Mouse (Mus musculus) splenic B cell, adult 2 months (primary cell): Measurements from ENCODE around the gene Ppp1r12b.
A peak's percentile ranks its signal among the peaks of the same experiment; 100 is the strongest.
"Not testable (repeated sequence)": the region's sequence is repeated elsewhere in the genome, so short reads cannot be mapped to it uniquely, and the experiment has no call there.

ENCODE experiments used
- DNase-seq: peaks from one replicate; pipeline ENCODE4 v3.0.0-alpha.2; 2011; ENCODE audit warnings: low read depth, low spot score
- H3K27me3 ChIP-seq: 2 replicates; pipeline ENCODE4 v1.6.1; 2012; ENCODE audit warnings: mild to moderate bottlenecking, low read length, moderate library complexity, mixed read lengths; ENCODE audit not compliant: control insufficient read depth, poor library complexity, insufficient read depth, severe bottlenecking
- H3K36me3 ChIP-seq: 2 replicates; pipeline ENCODE4 v1.6.1; 2012; ENCODE audit warnings: mild to moderate bottlenecking, low read length, moderate library complexity, mixed read lengths; ENCODE audit not compliant: control insufficient read depth, poor library complexity, insufficient read depth, severe bottlenecking

The Ppp1r12b gene

DNA sequence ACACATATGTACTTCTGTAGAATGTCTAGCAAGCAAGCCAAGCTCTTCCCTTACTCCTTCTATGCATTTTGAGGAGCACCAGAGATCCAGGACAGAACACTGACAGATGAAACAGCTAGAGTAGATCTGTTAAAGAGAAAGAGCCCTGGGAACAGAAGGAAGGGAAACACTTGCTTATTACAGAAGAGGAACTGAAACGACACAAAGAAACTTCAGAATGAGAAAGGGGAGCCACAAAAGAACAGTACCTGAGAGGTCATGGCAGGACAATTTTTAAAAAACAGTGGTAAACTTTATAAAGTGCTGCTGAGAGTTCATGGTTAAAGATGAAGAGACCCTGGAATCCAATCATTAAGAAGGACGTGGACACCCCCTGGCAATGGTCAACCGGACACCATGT lies 105.4 kb downstream of the Ppp1r12b start:
- H3K27me3 ChIP-seq = no peaks in the 10 kb centered on the region
- DNase-seq = peak; percentile 45
- H3K36me3 ChIP-seq = no peaks in the 10 kb centered on the region

- DNase-seq = no peak
- no peaks in the 10 kb centered on the region for H3K36me3 ChIP-seq
- no peaks in the 10 kb centered on the region for H3K27me3 ChIP-seq
Measured at GRCm38 (mm10) chr1:134847851-134848250, 107.9 kb downstream of the Ppp1r12b start.

GRCm38 (mm10) chr1:134846295-134846988 lies 109.3 kb downstream of the Ppp1r12b start:
- no peak for DNase-seq
- no peaks in the 10 kb centered on the region for H3K27me3 ChIP-seq
- H3K36me3 ChIP-seq = no peaks in the 10 kb centered on the region

DNA sequence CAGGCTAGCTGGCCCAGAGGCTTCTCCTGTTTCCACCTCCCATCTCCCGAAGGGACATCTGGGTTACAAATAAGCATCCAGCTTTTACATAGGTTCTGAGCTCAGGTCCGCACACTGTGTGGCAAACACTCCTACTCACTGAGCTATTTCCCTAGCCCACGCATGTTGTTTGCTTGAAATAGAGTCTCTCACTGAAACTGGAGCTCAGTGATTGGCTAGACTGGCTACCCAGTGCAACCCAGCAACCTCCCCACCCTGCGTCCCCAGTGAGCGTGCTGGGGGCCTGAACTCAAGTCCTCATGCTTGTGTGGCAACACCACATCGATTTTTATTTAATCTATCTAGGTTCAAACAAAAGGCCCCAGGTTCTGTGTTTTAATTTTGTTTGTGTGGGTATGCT lies 112.4 kb downstream of the Ppp1r12b start:
- Histone ChIP-seq H3K36me3 (no peaks in the 10 kb centered on the region), H3K27me3 (no peaks in the 10 kb centered on the region)
- DNase-seq = no peak

DNA sequence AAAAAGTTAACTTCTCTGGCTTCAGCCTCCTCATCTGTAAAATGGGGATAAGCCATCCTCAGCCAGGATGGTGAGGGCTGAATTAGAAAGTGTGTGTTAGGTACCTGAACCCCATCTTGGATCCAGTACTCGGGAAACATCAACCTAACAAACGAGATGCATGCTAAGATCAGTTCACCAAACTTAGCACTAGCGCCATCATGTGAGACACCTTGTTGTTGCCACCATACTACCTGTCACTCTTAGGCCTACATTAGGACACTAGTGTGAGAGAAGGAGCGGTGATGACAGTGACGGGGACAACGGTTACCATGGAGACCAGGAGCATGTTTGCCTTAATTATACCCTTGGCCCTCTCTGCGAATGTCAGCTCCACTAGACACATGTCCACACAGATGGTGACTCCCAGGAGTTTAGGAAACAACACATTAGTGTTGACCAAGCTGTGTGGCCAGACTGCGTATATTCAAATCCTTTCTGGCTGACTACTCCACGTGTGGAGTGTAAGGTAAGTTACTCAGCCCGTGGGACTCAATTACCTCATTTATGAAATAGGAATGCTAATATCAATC lies 118.7 kb downstream of the Ppp1r12b start:
- no peaks in the 10 kb centered on the region for H3K27me3 ChIP-seq

DNA sequence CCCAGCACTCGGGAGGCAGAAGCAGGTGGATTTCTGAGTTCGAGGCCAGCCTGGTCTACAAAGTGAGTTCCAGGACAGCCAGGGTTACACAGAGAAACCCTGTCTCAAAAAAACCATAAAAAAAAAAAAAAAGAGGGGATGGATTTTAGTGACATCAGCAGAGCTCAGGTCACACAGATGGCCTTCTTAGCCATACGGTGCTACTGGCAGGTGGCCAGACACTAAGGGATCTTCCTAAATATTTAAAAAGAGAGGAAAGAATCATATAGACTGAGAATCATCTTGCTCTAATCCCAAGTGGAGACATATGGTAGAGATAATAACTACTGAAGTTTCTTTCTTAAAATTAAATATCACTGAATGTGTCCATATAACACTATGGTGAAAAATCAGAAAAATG lies 124.9 kb downstream of the Ppp1r12b start:
- H3K36me3 ChIP-seq, H3K27me3 ChIP-seq, DNase-seq: not testable (repeated sequence)

More for the DNA sequence above, 118.7 kb downstream of the Ppp1r12b start:
- peaks cover 3% of the 10 kb centered on the region for H3K36me3 ChIP-seq
- no peak for DNase-seq

DNA sequence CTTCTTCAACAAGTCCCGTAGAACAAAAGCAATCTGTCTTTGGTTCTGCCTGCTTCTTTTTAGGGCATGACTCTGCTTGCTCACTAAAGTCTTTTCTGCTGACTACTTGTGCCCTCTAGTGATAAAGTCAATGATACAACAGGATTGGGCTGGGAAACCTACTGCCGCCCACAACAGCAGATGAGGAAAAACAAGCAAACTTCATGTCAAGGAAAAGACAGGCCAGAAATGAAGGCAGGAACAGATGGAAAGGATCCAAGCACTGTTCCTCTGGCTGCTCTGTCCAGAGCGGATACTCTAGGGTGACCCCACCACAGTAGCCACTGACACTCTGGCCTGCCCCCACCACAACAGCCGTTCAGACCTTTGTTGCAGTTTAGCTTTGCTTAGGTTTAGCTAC lies 126.1 kb downstream of the Ppp1r12b start:
- Histone ChIP-seq H3K36me3 (no peaks in the 10 kb centered on the region; the same call in 1 of the 2 replicates), H3K27me3 (no peaks in the 10 kb centered on the region)
- peak; percentile 4 for DNase-seq

DNA sequence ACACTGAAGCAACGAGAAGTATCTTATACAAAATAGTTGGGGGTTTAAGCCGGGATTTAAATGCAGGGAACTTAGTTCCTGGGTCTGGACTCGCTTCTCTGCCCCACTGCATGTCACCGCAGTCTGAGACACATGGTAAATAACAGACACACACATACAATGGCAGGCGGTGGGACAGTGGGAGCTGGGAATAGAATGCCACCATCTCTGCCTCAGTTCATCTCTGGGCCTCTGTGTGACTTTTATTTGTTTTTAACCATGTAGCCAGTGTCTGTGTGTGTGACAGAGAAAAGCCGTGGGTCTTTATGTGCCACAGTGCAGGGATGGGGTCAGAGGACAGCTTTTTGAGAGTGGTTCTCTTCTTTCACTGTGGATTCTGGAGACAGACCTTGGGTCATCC lies 130.8 kb downstream of the Ppp1r12b start:
- DNase-seq = no peak
- Histone ChIP-seq H3K36me3 (no peaks in the 10 kb centered on the region), H3K27me3 (no peaks in the 10 kb centered on the region)

GRCm38 (mm10) chr1:134823842-134824241 lies 131.9 kb downstream of the Ppp1r12b start:
- Histone ChIP-seq H3K36me3 (no peaks in the 10 kb centered on the region), H3K27me3 (no peaks in the 10 kb centered on the region)
- DNase-seq = no peak

GRCm38 (mm10) chr1:134823323-134823722 lies 132.4 kb downstream of the Ppp1r12b start:
- DNase-seq = no peak
- H3K27me3 ChIP-seq = no peaks in the 10 kb centered on the region
- H3K36me3 ChIP-seq = no peaks in the 10 kb centered on the region

DNA sequence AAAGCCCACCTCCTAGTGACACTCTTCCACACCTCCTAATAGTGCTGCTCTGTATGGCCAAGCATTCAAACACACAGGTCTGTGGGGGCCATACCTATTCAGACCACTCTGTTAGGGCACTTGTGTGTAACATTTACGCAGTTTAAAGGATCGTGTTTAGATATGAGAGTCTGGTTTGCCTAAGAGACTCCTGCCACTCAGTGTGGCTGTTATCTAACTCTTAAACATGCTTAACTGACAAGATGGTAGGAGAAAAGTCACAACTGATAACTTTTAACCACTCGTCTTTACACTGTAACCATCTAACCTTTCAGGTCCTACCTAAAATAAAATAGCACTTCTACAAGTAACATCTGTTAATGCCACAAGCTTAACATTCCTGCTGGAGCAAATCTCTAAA lies 134.9 kb downstream of the Ppp1r12b start:
- Histone ChIP-seq H3K27me3 (no peaks in the 10 kb centered on the region), H3K36me3 (no peaks in the 10 kb centered on the region)
- no peak for DNase-seq

- no peaks in the 10 kb centered on the region for H3K36me3 ChIP-seq
- no peaks in the 10 kb centered on the region for H3K27me3 ChIP-seq
- no peak for DNase-seq
Measured at GRCm38 (mm10) chr1:134819196-134819595, 136.5 kb downstream of the Ppp1r12b start.

- DNase-seq = no peak
- no peaks in the 10 kb centered on the region for H3K27me3 ChIP-seq
- H3K36me3 ChIP-seq = no peaks in the 10 kb centered on the region
Measured at GRCm38 (mm10) chr1:134818716-134819115, 137.0 kb downstream of the Ppp1r12b start.

GRCm38 (mm10) chr1:134817916-134818595 lies 137.7 kb downstream of the Ppp1r12b start:
- Histone ChIP-seq H3K36me3 (no peaks in the 10 kb centered on the region), H3K27me3 (no peaks in the 10 kb centered on the region)
- no peak for DNase-seq

GRCm38 (mm10) chr1:134817120-134817519 lies 138.6 kb downstream of the Ppp1r12b start:
- no peaks in the 10 kb centered on the region for H3K27me3 ChIP-seq
- no peak for DNase-seq
- H3K36me3 ChIP-seq = no peaks in the 10 kb centered on the region
